Mouse (Mus musculus) E14TG2a.4 (cell line): Measurements from ENCODE around the gene Sfxn5.

Experiments used
- CTCF ChIP-seq: conservative IDR thresholded peaks from 2 replicates; pipeline ENCODE4 v1.5.1; 2014; ENCODE audit warnings: low read length
- NANOG ChIP-seq: IDR thresholded peaks from 2 replicates; pipeline ENCODE4 v1.6.1; 2014; ENCODE audit warnings: borderline replicate concordance, low read length, mixed read lengths
- POU5F1 ChIP-seq: IDR thresholded peaks from 2 replicates; pipeline ENCODE4 v1.6.1; 2014; ENCODE audit warnings: low read length, borderline replicate concordance

- no peak for TF ChIP-seq CTCF
- TF ChIP-seq POU5F1, result no peak
- TF ChIP-seq NANOG, result no peak
Observed at GRCm38 (mm10) chr6:85350157-85350556, 16.9 kb upstream of the Sfxn5 start.
